Mouse (Mus musculus) layer of hippocampus, adult 11-12 months (tissue): ENCODE measurements around the gene 1810009J06Rik.
"Not testable (repeated sequence)": the region's sequence is repeated elsewhere in the genome, so short reads cannot be mapped to it uniquely, and the experiment has no call there.

Experiments
- DNase-seq: peaks from one replicate; pipeline ENCODE4 v3.0.0; 2022; ENCODE audit warnings: low spot score

1810009J06Rik gene

GRCm38 (mm10) chr6:40964454-40964853 lies at the start of gene 1810009J06Rik:
TSS of gene 1810009J06Rik (plus strand) at chr6:40964754.
- DNase-seq, result not testable (repeated sequence)

GRCm38 (mm10) chr6:40919954-40920353 lies 44.6 kb upstream of the 1810009J06Rik start:
- no peak for DNase-seq

- DNase-seq, result no peak
Measured at GRCm38 (mm10) chr6:40940457-40940856, 24.1 kb upstream of the 1810009J06Rik start, which contains the start of gene 1700074P13Rik. TSS of gene 1700074P13Rik (minus strand) at chr6:40940557.

- DNase-seq, result no peak
Measured at GRCm38 (mm10) chr6:40951770-40952169, 12.8 kb upstream of the 1810009J06Rik start, which contains the start of gene Gm4744. TSS of gene Gm4744 (minus strand) at chr6:40951870.

GRCm38 (mm10) chr6:40953716-40954115 lies 10.8 kb upstream of the 1810009J06Rik start:
- no peak for DNase-seq

GRCm38 (mm10) chr6:40999379-40999778 lies 34.8 kb downstream of the 1810009J06Rik start, which contains the start of gene Gm2663:
TSS of gene Gm2663 (minus strand) at chr6:40999479.
- DNase-seq, result not testable (repeated sequence)

- DNase-seq, result no peak
Measured at GRCm38 (mm10) chr6:41015065-41015464, 50.5 kb downstream of the 1810009J06Rik start.
